Mouse (Mus musculus) ES-E14 (cell line): ENCODE results near the gene Ncf1. TPM values are rescaled to one million over a fixed set of nuclear protein-coding genes. Genes with fewer than 3 reads are reported as not detected.

Experiments
- DNase-seq: peaks from one replicate; pipeline ENCODE4 v3.0.0-alpha.2; 2013; ENCODE audit warnings: low read depth, low spot score
- H3K27ac ChIP-seq: 2 replicates; pipeline ENCODE4 v1.5.1; 2012; ENCODE audit warnings: low read depth, mild to moderate bottlenecking, low read length, moderate library complexity, mixed read lengths; ENCODE audit not compliant: poor library complexity, insufficient read depth, severe bottlenecking
- H3K36me3 ChIP-seq: 2 replicates; pipeline ENCODE4 v1.6.1; 2012; ENCODE audit warnings: mild to moderate bottlenecking, low read length, moderate library complexity, mixed read lengths; ENCODE audit not compliant: control insufficient read depth, poor library complexity, insufficient read depth, severe bottlenecking
- H3K4me1 ChIP-seq, 2 experiments: fragments of 150-350 bp in 1 of 2; sonication (generic) in 1 of 2; 2 replicates each; pipeline ENCODE4 v1.6.1; 2012; ENCODE audit warnings: low read length in 2 of 2, mild to moderate bottlenecking in 1 of 2, mixed read lengths in 1 of 2; ENCODE audit not compliant: control insufficient read depth in 2 of 2, insufficient read depth in 2 of 2, poor library complexity in 1 of 2
- H3K4me3 ChIP-seq, 2 experiments: fragments of 150-350 bp in 1 of 2; sonication (generic) in 1 of 2; 2 replicates each; pipeline ENCODE4 v1.5.1; 2012; ENCODE audit warnings: low read length in 2 of 2, low read depth in 1 of 2, mild to moderate bottlenecking in 1 of 2, mixed read lengths in 1 of 2; ENCODE audit not compliant: insufficient read depth in 1 of 2, poor library complexity in 1 of 2, severe bottlenecking in 1 of 2
- H3K9ac ChIP-seq: 2 replicates; pipeline ENCODE4 v1.6.1; 2012; ENCODE audit warnings: low read depth, mild to moderate bottlenecking, low read length, mixed read lengths; ENCODE audit not compliant: poor library complexity, insufficient read depth, severe bottlenecking
- H3K9me3 ChIP-seq: fragments of 150-350 bp; sonication (generic); 2 replicates; pipeline ENCODE4 v1.6.1; 2012; ENCODE audit warnings: low read depth, mild to moderate bottlenecking, low read length; ENCODE audit not compliant: control insufficient read depth, insufficient read depth
- CHD2 ChIP-seq: IDR thresholded peaks from 2 replicates; pipeline ENCODE4 v1.6.1; 2014; ENCODE audit warnings: mild to moderate bottlenecking, low read depth, low read length, inconsistent platforms
- HCFC1 ChIP-seq: IDR thresholded peaks from 2 replicates; pipeline ENCODE4 v1.6.1; 2012; ENCODE audit warnings: low read length, inconsistent platforms, borderline replicate concordance; ENCODE audit not compliant: insufficient read depth
- MAFK ChIP-seq: IDR thresholded peaks from 2 replicates; pipeline ENCODE4 v1.6.1; 2014; ENCODE audit warnings: mild to moderate bottlenecking, low read depth, low read length, inconsistent platforms; ENCODE audit not compliant: insufficient read depth
- ZC3H11A ChIP-seq: IDR thresholded peaks from 2 replicates; pipeline ENCODE4 v1.6.1; 2012; ENCODE audit warnings: low read depth, mild to moderate bottlenecking, inconsistent platforms, low read length, borderline replicate concordance
- ZNF384 ChIP-seq: IDR thresholded peaks from 2 replicates; pipeline ENCODE4 v1.6.1; 2012; ENCODE audit warnings: low read depth, low read length, inconsistent platforms
- in situ Hi-C, 2 experiments: fragments of 600-800 bp; cut with MboI; formaldehyde crosslinking; loops; one replicate each; pipeline ENCODE4 v1.15.1; 2025; ENCODE audit warnings: low sequenced_read_pairs in 2 of 2, inconsistent platforms in 1 of 2; ENCODE audit not compliant: unreplicated experiment in 2 of 2
- total RNA-seq: library from RNA; depleted of rRNA; stranded (reverse); fragments of 300-350 nt; gene quantifications from 2 replicates; pipeline ENCODE4 v1.2.3, GENCODE M21; 2012

Gene Ncf1
- total RNA-seq, 1 experiment = 0.67 TPM

- H3K27ac ChIP-seq = no peak overlapping the region
- H3K9me3 ChIP-seq = no peaks in the 10 kb centered on the region
- no peak overlapping the region for H3K9ac ChIP-seq
- H3K4me3 ChIP-seq = no peak overlapping the region
- no peak for DNase-seq
- H3K4me1 ChIP-seq = peaks cover 0 to 4% of the 10 kb centered on the region in 2 experiments; a peak in 1 of 4 replicates
- H3K36me3 ChIP-seq = peaks cover 78% of the 10 kb centered on the region
- TF ChIP-seq HCFC1 (no peak), CHD2 (no peak), MAFK (no peak), ZC3H11A (no peak), ZNF384 (no peak)
- in situ Hi-C loops = no loop called here
Measured at GRCm38 (mm10) chr5:134243661-134244436, 14.4 kb upstream of the Ncf1 start.

GRCm38 (mm10) chr5:134241831-134242230, 12.4 kb upstream of the Ncf1 start:
- no peak for DNase-seq
- Histone ChIP-seq H3K36me3 (peaks cover 79% of the 10 kb centered on the region), H3K27ac (no peak overlapping the region), H3K4me3 (no peak overlapping the region), H3K9ac (no peak overlapping the region), H3K9me3 (no peaks in the 10 kb centered on the region), H3K4me1 (peaks cover 7 to 14% of the 10 kb centered on the region in 2 experiments; a peak in 3 of 4 replicates)
- in situ Hi-C loops = no loop called here
- TF ChIP-seq CHD2 (no peak), MAFK (no peak)

GRCm38 (mm10) chr5:134237936-134238760, 8.7 kb upstream of the Ncf1 start:
- DNase-seq = no peak
- Histone ChIP-seq H3K27ac (no peak overlapping the region), H3K9ac (no peak overlapping the region), H3K36me3 (peaks cover 56% of the 10 kb centered on the region), H3K9me3 (no peaks in the 10 kb centered on the region), H3K4me3 (peak overlapping the region in 1 of 2 experiments; percentile 32; a peak in 1 of 4 replicates), H3K4me1 (peaks cover 7 to 20% of the 10 kb centered on the region in 2 experiments)
- in situ Hi-C loops = no loop called here
- TF ChIP-seq MAFK (no peak), ZC3H11A (no peak), HCFC1 (no peak), CHD2 (no peak)

- Histone ChIP-seq H3K36me3 (peaks cover 50% of the 10 kb centered on the region), H3K4me3 (no peak overlapping the region), H3K9me3 (no peaks in the 10 kb centered on the region), H3K4me1 (peaks cover 7 to 25% of the 10 kb centered on the region in 2 experiments), H3K9ac (no peak overlapping the region), H3K27ac (no peak overlapping the region)
- in situ Hi-C loops = no loop called here
- no peak for DNase-seq
- TF ChIP-seq ZNF384 (no peak), ZC3H11A (no peak), MAFK (no peak), CHD2 (no peak), HCFC1 (no peak)
Measured at GRCm38 (mm10) chr5:134237508-134237907, 8.1 kb upstream of the Ncf1 start.
